Mouse (Mus musculus) E14TG2a.4 (cell line): ENCODE measurements around the gene Prkg1.

Experiments used
- H3K27me3 ChIP-seq: 2 replicates; pipeline ENCODE4 v1.6.1; 2014; ENCODE audit warnings: low read length, control low read depth; ENCODE audit not compliant: insufficient read depth
- H3K36me3 ChIP-seq: 2 replicates; pipeline ENCODE4 v1.6.1; 2014; ENCODE audit warnings: low read length, control low read depth; ENCODE audit not compliant: insufficient read depth
- H3K4me1 ChIP-seq: replicated peaks from 2 replicates; pipeline ENCODE4 v1.6.1; 2014; ENCODE audit warnings: low read depth, low read length, control low read depth
- H3K4me3 ChIP-seq: replicated peaks from 2 replicates; pipeline ENCODE4 v1.5.1; 2014; ENCODE audit warnings: mild to moderate bottlenecking, low read length
- H3K9me3 ChIP-seq: 2 replicates; pipeline ENCODE4 v1.6.1; 2014; ENCODE audit warnings: low read length, control low read depth
- CTCF ChIP-seq: conservative IDR thresholded peaks from 2 replicates; pipeline ENCODE4 v1.5.1; 2014; ENCODE audit warnings: low read length
- NANOG ChIP-seq: IDR thresholded peaks from 2 replicates; pipeline ENCODE4 v1.6.1; 2014; ENCODE audit warnings: borderline replicate concordance, low read length, mixed read lengths
- POU5F1 ChIP-seq: IDR thresholded peaks from 2 replicates; pipeline ENCODE4 v1.6.1; 2014; ENCODE audit warnings: low read length, borderline replicate concordance

Gene Prkg1

DNA sequence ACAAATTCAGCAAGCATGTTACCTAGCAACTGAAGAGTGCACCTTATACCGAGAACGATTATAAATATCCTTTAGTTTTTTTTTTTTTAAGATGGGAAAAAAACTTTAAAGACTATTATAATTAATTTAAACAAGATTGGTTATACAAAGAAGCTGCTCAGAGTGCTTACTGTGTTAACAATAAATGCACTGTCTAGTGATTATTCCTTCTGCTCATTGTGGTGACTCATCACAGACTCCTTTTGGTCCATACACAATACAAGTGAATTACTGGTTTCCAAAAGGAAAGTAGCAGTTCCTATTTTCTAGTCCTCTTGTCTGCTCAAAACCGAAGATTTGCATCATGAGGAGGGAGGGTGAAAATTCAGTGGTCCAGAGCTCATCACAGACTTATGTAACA is 618.7 kb downstream of the Prkg1 start:
- Histone ChIP-seq H3K27me3 (no peaks in the 10 kb centered on the region), H3K36me3 (no peaks in the 10 kb centered on the region), H3K4me3 (no peak overlapping the region), H3K9me3 (no peaks in the 10 kb centered on the region), H3K4me1 (no peaks in the 10 kb centered on the region)
- no peak for TF ChIP-seq CTCF
- no peak for TF ChIP-seq POU5F1
- TF ChIP-seq NANOG: no peak

DNA sequence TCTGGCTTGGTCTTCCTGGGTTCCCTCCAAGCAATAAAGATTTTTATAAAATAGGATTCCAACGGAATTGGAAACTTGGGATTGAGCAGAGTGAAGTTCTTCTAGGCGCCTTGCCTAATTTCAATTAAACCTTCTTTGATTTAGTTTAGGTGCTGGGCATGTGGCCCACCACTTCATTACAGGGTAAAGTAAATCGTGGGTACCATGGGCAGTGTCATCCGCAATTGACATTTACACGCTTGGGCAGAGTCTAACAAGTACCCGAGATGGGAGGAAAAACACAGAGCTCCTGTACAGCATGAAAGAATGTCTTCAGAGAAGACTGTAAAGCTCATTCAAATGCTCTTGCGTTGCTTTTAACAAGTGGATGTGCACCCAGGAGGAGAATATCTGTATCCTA is 622.9 kb downstream of the Prkg1 start:
- no peak overlapping the region for H3K4me3 ChIP-seq
- H3K9me3 ChIP-seq: no peaks in the 10 kb centered on the region
- no peaks in the 10 kb centered on the region for H3K36me3 ChIP-seq
- no peaks in the 10 kb centered on the region for H3K27me3 ChIP-seq
- no peak for TF ChIP-seq NANOG
- TF ChIP-seq CTCF: no peak
- no peak for TF ChIP-seq POU5F1
- H3K4me1 ChIP-seq: no peaks in the 10 kb centered on the region

DNA sequence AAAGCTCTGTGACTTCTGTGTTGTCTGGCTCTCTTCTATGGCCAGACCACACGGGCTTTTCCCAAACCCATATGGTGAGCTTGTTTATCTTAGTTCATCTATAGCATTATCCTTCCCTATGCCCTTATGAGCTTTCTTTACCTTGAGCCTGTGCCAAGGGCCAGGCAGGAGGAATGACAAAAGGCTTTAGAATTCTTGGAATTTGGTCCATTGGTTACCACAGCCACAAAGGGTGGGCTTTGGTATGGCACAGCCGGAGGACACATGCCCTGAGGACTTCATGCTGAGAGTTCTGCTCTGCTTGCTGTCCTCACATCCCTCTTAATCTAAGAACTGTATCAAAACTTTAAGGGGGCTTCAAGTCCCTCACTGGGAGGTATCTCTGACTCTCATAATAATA is 628.5 kb downstream of the Prkg1 start:
- Histone ChIP-seq H3K4me1 (peaks cover 12% of the 10 kb centered on the region), H3K36me3 (no peaks in the 10 kb centered on the region), H3K9me3 (no peaks in the 10 kb centered on the region), H3K4me3 (no peak overlapping the region), H3K27me3 (no peaks in the 10 kb centered on the region)
- no peak for TF ChIP-seq CTCF
- no peak for TF ChIP-seq NANOG
- TF ChIP-seq POU5F1: no peak

DNA sequence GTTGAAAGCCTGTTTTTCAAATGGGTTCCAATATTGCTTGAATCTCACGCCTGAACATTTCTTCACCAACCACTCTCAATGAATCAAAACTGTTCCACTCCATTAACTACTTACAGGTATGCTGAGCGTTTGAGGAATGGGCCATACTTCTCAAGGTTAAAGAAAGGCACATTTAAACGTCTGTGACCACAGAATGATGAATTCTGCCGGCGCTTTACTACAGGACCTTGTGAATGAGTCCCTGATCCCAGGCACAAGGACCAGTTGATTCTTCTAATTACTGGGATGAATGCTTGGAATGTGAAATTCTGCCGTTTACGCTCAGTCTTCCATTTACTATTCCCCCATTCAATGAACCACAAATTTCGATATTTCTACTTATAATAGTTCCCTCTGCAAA is 632.2 kb downstream of the Prkg1 start:
- Histone ChIP-seq H3K4me1 (peaks cover 12% of the 10 kb centered on the region), H3K27me3 (no peaks in the 10 kb centered on the region), H3K36me3 (no peaks in the 10 kb centered on the region), H3K4me3 (no peak overlapping the region), H3K9me3 (no peaks in the 10 kb centered on the region)
- TF ChIP-seq POU5F1: no peak

DNA sequence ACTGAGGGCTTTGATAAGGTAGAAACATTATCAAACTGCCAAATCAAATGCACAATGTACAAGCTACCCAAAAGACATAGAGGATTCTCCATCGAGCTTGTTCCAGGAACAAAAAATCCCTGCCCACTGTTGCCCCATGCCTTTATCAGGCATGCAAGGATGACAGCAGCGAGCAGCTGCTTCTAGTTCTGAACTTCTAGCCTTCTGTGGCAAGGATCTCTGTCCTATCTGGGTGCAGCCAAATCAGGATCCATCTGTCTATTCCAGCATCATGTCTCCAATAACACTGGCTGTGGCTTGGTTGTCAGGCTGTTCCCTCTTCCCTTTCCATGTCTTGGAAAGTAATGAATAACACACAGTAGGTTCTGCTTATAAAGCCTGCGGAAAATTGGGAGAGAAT is 640.2 kb downstream of the Prkg1 start:
- peaks cover 16% of the 10 kb centered on the region for H3K4me1 ChIP-seq
- H3K36me3 ChIP-seq: no peaks in the 10 kb centered on the region
- TF ChIP-seq POU5F1: no peak
- TF ChIP-seq CTCF: no peak
- TF ChIP-seq NANOG: no peak
- H3K9me3 ChIP-seq: peaks cover 4% of the 10 kb centered on the region; the same call in 1 of the 2 replicates
- H3K27me3 ChIP-seq: no peaks in the 10 kb centered on the region
- H3K4me3 ChIP-seq: no peak overlapping the region

DNA sequence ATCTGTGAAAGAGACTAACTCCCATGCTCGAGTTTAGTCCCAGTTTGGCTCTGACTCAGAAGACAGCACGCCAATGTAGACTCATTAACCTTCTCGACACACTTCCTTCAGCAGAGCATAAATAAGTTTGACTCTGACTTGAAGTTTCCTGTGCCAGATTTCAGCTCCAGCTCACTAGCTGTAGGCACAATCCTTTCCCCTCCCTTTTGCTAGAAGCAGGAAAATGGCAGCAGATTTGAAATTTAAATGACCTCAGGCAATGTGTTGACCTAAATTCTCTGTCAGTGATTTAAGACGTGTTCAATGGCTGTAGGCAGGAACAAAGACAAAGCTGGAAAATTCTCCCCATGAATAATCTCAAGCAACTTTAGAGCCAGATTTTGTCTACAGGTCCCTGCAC is 650.1 kb downstream of the Prkg1 start:
- Histone ChIP-seq H3K27me3 (no peaks in the 10 kb centered on the region), H3K4me3 (peak overlapping the region; percentile 83), H3K36me3 (peaks cover 27% of the 10 kb centered on the region), H3K4me1 (peaks cover 25% of the 10 kb centered on the region), H3K9me3 (peaks cover 5% of the 10 kb centered on the region)
- TF ChIP-seq NANOG (no peak), POU5F1 (no peak), CTCF (no peak)

DNA sequence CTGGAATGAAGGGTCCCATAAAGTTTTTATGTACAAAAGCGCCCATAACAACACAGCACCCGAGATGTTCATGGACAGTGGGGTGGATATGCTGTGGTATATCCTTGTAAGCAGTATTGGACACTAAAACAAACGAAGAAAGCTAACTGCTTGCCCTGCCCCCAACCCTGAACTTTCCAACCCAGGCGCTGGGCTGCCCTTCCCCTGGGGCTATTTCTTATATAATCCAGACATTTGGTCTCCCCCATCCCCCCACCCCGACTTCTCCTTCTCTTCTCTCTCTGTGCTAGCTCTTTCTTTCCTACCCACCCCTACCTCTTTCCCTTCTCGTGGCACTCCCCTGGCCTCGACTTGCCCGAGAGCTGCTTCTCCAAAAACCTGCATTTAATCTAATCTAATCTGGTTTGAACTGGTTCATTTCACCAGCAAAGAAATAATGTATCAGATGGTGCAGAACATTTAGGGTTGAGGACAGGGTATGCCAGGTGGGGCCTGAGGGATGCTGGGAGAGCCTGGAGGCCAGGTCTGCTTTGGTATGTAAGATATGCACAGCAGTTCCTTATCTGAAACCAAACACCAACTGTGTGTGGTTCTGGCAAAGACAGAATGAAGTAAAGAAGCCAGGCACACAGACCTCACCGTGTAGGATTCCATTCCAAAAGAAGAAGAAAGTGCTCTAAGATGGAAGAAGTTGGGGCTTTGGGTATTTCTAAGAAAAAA is 657.8 kb downstream of the Prkg1 start:
- TF ChIP-seq NANOG (no peak), CTCF (no peak)
- no peaks in the 10 kb centered on the region for H3K36me3 ChIP-seq
- H3K27me3 ChIP-seq: no peaks in the 10 kb centered on the region
- peak overlapping the region; percentile 37 for H3K4me3 ChIP-seq
- peaks cover 67% of the 10 kb centered on the region for H3K4me1 ChIP-seq
- H3K9me3 ChIP-seq: no peaks in the 10 kb centered on the region

DNA sequence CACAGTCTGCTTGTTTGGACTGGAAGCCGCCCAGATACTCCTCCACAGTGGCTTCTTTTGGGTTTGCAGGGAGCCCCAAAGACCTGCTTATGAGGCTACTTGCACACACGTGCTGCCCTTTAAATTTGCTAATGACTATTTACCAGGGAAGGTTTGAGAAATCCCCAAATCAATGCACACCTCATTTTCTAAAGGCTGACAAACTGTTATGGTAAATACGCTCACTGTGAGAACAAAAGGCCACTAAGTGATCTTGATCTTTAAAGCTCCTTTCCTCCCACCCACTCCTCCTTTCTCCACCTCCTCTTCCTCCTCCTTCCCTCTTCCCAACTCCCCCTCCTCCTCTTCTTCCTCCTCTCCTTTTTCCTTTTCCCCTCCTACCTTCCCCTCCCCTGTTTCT is 658.8 kb downstream of the Prkg1 start:
- Histone ChIP-seq H3K9me3 (no peaks in the 10 kb centered on the region), H3K36me3 (no peaks in the 10 kb centered on the region), H3K4me3 (0 out of 2 replicates have a peak overlapping the region, but pooled peaks have one; percentile 23), H3K4me1 (peaks cover 75% of the 10 kb centered on the region), H3K27me3 (no peaks in the 10 kb centered on the region)
- TF ChIP-seq POU5F1 (no peak; the same call in 1 of the 2 replicates), NANOG (peak; percentile 96), CTCF (no peak)

DNA sequence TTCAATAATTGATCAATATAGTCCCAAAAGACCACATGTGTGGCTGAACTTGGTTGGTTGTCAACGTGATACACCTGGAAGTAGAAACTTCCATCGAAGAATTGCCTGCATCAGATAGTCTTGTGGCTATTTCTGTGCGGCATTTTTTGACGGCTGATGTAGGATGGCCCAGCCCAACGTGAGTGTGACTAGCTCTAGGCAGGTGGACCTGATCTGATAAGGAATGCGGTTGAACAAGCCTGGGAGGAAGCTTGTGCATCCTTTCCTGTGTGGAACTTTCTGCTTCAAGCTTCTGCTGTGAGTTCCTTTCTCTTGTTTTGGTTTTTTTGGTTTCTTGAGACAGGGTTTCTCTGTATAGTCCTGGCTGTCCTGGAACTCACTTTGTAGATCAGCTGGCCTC is 660.1 kb downstream of the Prkg1 start:
- H3K4me1 ChIP-seq: peaks cover 80% of the 10 kb centered on the region
- no peaks in the 10 kb centered on the region for H3K27me3 ChIP-seq
- H3K9me3 ChIP-seq: no peaks in the 10 kb centered on the region
- no peaks in the 10 kb centered on the region for H3K36me3 ChIP-seq
- TF ChIP-seq NANOG (no peak), POU5F1 (no peak), CTCF (no peak)
- no peak overlapping the region for H3K4me3 ChIP-seq
